Mouse (Mus musculus) E14TG2a.4 (cell line): Measurements from ENCODE around the gene Pnmal2.

ENCODE experiments used
- CTCF ChIP-seq: conservative IDR thresholded peaks from 2 replicates; pipeline ENCODE4 v1.5.1; 2014; ENCODE audit warnings: low read length
- NANOG ChIP-seq: IDR thresholded peaks from 2 replicates; pipeline ENCODE4 v1.6.1; 2014; ENCODE audit warnings: borderline replicate concordance, low read length, mixed read lengths

- TF ChIP-seq CTCF (no peak), NANOG (no peak)
These were observed 23.9 kb downstream of the Pnmal2 start for GRCm38 (mm10) chr7:16968414-16968813.
